38 mouse cellular contexts compared by ENCODE assay signal in genomic region chr3:53871596-53871995, GRCm38 (mm10). TPM values are rescaled to one million over a fixed set of nuclear protein-coding genes. Genes with fewer than 3 reads are reported as not detected.
"Had no signal": no experiment of that assay in that cellular context is flagged by ENCODE, and none has a peak within 500 bp of the region (broad histone marks: within the 10 kb centered on the region; RNA-seq: fewer than 3 reads in every experiment).

No protein-coding gene starts in this region.

- ATAC-seq: forebrain, embryonic 13.5 days; forebrain, embryonic 14.5 days; forebrain, embryonic 15.5 days; forebrain, embryonic 16.5 days had no signal

- H3K9ac ChIP-seq: embryonic facial prominence, embryonic 12.5 days; embryonic facial prominence, embryonic 13.5 days; embryonic facial prominence, embryonic 15.5 days; forebrain, embryonic 12.5 days; forebrain, embryonic 13.5 days; forebrain, embryonic 15.5 days had no signal

- H3K4me3 ChIP-seq: embryonic facial prominence, embryonic 10.5 days; embryonic facial prominence, embryonic 12.5 days; embryonic facial prominence, embryonic 13.5 days; embryonic facial prominence, embryonic 15.5 days; erythroblast, embryonic 14.5 days; forebrain, embryonic 10.5 days; forebrain, embryonic 12.5 days; forebrain, embryonic 13.5 days; forebrain, embryonic 15.5 days; gastrocnemius, adult 2 months; heart, adult 2 months had no signal

- H3K27ac ChIP-seq: embryonic facial prominence, embryonic 10.5 days; embryonic facial prominence, embryonic 12.5 days; embryonic facial prominence, embryonic 13.5 days; embryonic facial prominence, embryonic 15.5 days; forebrain, embryonic 10.5 days; forebrain, embryonic 12.5 days; forebrain, embryonic 13.5 days; forebrain, embryonic 15.5 days; gastrocnemius, adult 2 months; heart, adult 2 months had no signal

- H3K9me3 ChIP-seq: embryonic facial prominence, embryonic 10.5 days; embryonic facial prominence, embryonic 12.5 days; embryonic facial prominence, embryonic 13.5 days; embryonic facial prominence, embryonic 15.5 days; forebrain, embryonic 10.5 days; forebrain, embryonic 12.5 days; forebrain, embryonic 13.5 days; forebrain, embryonic 15.5 days had no signal

- H3K27me3 ChIP-seq: embryonic facial prominence, embryonic 12.5 days; embryonic facial prominence, embryonic 13.5 days; embryonic facial prominence, embryonic 15.5 days; forebrain, embryonic 15.5 days had no signal

- H3K4me2 ChIP-seq: embryonic facial prominence, embryonic 12.5 days; embryonic facial prominence, embryonic 13.5 days; embryonic facial prominence, embryonic 15.5 days; forebrain, embryonic 12.5 days; forebrain, embryonic 13.5 days; forebrain, embryonic 15.5 days had no signal

- H3K4me1 ChIP-seq: embryonic facial prominence, embryonic 12.5 days; embryonic facial prominence, embryonic 15.5 days had no signal

- DNase-seq: cerebellum, adult 9-10 months; cerebellum, adult 9-11 months; cerebellum, postnatal 10 days; cerebellum, postnatal 14 days; cerebellum, postnatal 25 days; cerebellum, postnatal 36 days; embryo, embryonic 11 days; gastrocnemius, adult 2 months; gastrocnemius, postnatal 10 days; gastrocnemius, postnatal 14 days; gastrocnemius, postnatal 25 days; gastrocnemius, postnatal 36 days; heart, adult 11 months; heart, adult 18-20 months; heart, adult 2 months had no signal

- H3K36me3 ChIP-seq: embryonic facial prominence, embryonic 10.5 days; embryonic facial prominence, embryonic 12.5 days; embryonic facial prominence, embryonic 13.5 days; embryonic facial prominence, embryonic 15.5 days; forebrain, embryonic 10.5 days; forebrain, embryonic 12.5 days; forebrain, embryonic 15.5 days had no signal

RNA-seq across cellular contexts. Expression of gene Gm10985, which starts 26.7 kb away (rescaled TPM):
- total RNA-seq: common myeloid progenitor, adult 5-6 weeks; gastrocnemius, adult 18-20 months; gastrocnemius, adult 2 months; gastrocnemius, adult 8-10 months; gastrocnemius, postnatal 10 days; gastrocnemius, postnatal 14 days; gastrocnemius, postnatal 25 days; gastrocnemius, postnatal 36 days; gastrocnemius, postnatal 4 days; granulocyte monocyte progenitor cell, adult 5-6 weeks; heart, adult 18-20 months; heart, adult 2 months; heart, adult 8-10 months had no signal
- polyA plus RNA-seq: cortical plate, adult 2 months; embryonic facial prominence, embryonic 10.5 days; embryonic facial prominence, embryonic 11.5 days; embryonic facial prominence, embryonic 12.5 days; embryonic facial prominence, embryonic 13.5 days; embryonic facial prominence, embryonic 14.5 days; embryonic facial prominence, embryonic 15.5 days; erythroblast, embryonic 14.5 days; forebrain, embryonic 10.5 days; forebrain, embryonic 11.5 days; forebrain, embryonic 12.5 days; forebrain, embryonic 13.5 days; forebrain, embryonic 14.5 days; forebrain, embryonic 15.5 days; forebrain, embryonic 16.5 days; frontal cortex, adult 2 months; gonadal fat pad, adult 2 months; heart, adult 2 months had no signal
